Mouse (Mus musculus) heart, embryonic 13.5 days (tissue): Measurements from ENCODE around the gene Rgsl1. TPM values are rescaled to one million over a fixed set of nuclear protein-coding genes. Genes with fewer than 3 reads are reported as not detected.

Source experiments
- ATAC-seq: fragments of 200-750 bp; cut with Nextera tagmentation; 2 replicates; pipeline ENCODE4 v1.8.0; 2017; ENCODE audit warnings: moderate TSS enrichment; ENCODE audit not compliant: insufficient number of reproducible peaks, low FRiP score, low TSS enrichment; ENCODE audit errors: extremely low read depth
- H3K27ac ChIP-seq: fragments of 300-500 bp; sonication (generic); replicated peaks from 2 replicates; pipeline ENCODE4 v1.5.1; 2015; ENCODE audit warnings: moderate library complexity, mild to moderate bottlenecking, inconsistent platforms
- H3K27me3 ChIP-seq: fragments of 300-500 bp; sonication (generic); replicated peaks from 2 replicates; pipeline ENCODE4 v1.6.1; 2015; ENCODE audit warnings: mild to moderate bottlenecking, inconsistent platforms
- H3K36me3 ChIP-seq: fragments of 300-500 bp; sonication (generic); 2 replicates; pipeline ENCODE4 v1.6.1; 2015; ENCODE audit warnings: mild to moderate bottlenecking, inconsistent platforms
- H3K4me1 ChIP-seq: fragments of 300-500 bp; sonication (generic); 2 replicates; pipeline ENCODE4 v1.6.1; 2015; ENCODE audit warnings: inconsistent platforms
- H3K4me2 ChIP-seq: fragments of 300-500 bp; sonication (generic); 2 replicates; pipeline ENCODE4 v1.6.1; 2015; ENCODE audit warnings: inconsistent platforms, mild to moderate bottlenecking, moderate library complexity
- H3K4me3 ChIP-seq: fragments of 300-500 bp; sonication (generic); 2 replicates; pipeline ENCODE4 v1.5.1; 2015; ENCODE audit warnings: moderate library complexity, mild to moderate bottlenecking, inconsistent platforms
- H3K9ac ChIP-seq: fragments of 300-500 bp; sonication (generic); 2 replicates; pipeline ENCODE4 v1.6.1; 2015; ENCODE audit warnings: inconsistent platforms, mild to moderate bottlenecking, moderate library complexity
- H3K9me3 ChIP-seq: fragments of 300-500 bp; sonication (generic); 2 replicates; pipeline ENCODE4 v1.6.1; 2016; ENCODE audit warnings: inconsistent platforms
- WGBS: fragments of 180-500 bp; shearing (Covaris S2); methylation state at CpG from one replicate; pipeline ENCODE4 v1.1.7; 2015; ENCODE audit warnings: mixed read lengths; 5-methylcytosine and 5-hydroxymethylcytosine counted together
- polyA plus RNA-seq: library from polyadenylated mRNA; unstranded; fragments of >200 nt; fragmentation: Nextera tagmentation; extraction: Ambion mirVana; gene quantifications from 2 replicates; pipeline ENCODE4 v1.2.1, GENCODE M21; 2015

Rgsl1 gene
- polyA plus RNA-seq, 1 experiment from 2014 or later, result not detected

DNA sequence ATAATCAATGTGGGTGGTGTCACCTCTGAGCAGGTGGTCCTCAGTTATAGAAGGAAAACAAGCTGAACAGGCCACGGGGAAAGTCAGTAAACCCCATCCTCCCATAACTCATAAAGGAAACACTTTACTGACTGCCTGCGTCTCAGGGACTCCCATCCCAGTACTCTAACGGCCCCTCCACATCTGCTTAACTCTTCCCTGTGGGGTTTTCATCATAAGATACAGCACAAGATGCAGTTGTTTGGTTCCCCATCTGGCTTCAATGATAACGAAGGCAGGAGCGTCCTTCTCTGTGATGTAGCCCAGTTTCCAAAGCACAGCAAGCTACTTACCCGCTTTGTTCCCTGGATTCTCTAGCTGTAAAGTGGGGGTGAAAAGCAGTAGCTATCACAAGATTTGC lies 93.9 kb downstream of the Rgsl1 start:
- 61% methylated on average over 6 of the region's 6 CpGs for WGBS
- no peaks in the 10 kb centered on the region for H3K9me3 ChIP-seq
- peak overlapping the region; percentile 59 for H3K4me3 ChIP-seq
- no peaks in the 10 kb centered on the region; the same call in 1 of the 2 replicates for H3K27me3 ChIP-seq
- peak overlapping the region; percentile 74 for H3K4me2 ChIP-seq
- H3K9ac ChIP-seq, result peak overlapping the region; percentile 87
- no peak for ATAC-seq
- peak overlapping the region; percentile 80 for H3K27ac ChIP-seq
- H3K4me1 ChIP-seq, result peaks cover 49% of the 10 kb centered on the region
- H3K36me3 ChIP-seq, result peaks cover 8% of the 10 kb centered on the region; the same call in 1 of the 2 replicates

GRCm38 (mm10) chr1:153749211-153749801 lies 94.6 kb downstream of the Rgsl1 start, which contains the start of gene Rnasel:
Gene Rnasel (plus strand): TSS chr1:153749426.
- peak within 1 kb of the TSS; percentile 59 for H3K4me3 ChIP-seq
- H3K4me2 ChIP-seq, result peak within 1 kb of the TSS; percentile 74
- H3K4me1 ChIP-seq, result peaks cover 49% of the 10 kb centered on the region
- ATAC-seq, result no peak
- no peaks in the 10 kb centered on the region for H3K9me3 ChIP-seq
- peak within 1 kb of the TSS; percentile 87 for H3K9ac ChIP-seq
- H3K27me3 ChIP-seq, result peaks cover 5% of the 10 kb centered on the region; the same call in 1 of the 2 replicates
- H3K27ac ChIP-seq, result peak within 1 kb of the TSS; percentile 80
- 8% methylated on average over 18 of the region's 18 CpGs for WGBS
- H3K36me3 ChIP-seq, result peaks cover 6% of the 10 kb centered on the region; the same call in 1 of the 2 replicates

- 4% methylated on average over 1 of the region's 1 CpGs for WGBS
- Histone ChIP-seq H3K27me3 (peaks cover 11% of the 10 kb centered on the region; the same call in 1 of the 2 replicates), H3K9me3 (no peaks in the 10 kb centered on the region), H3K9ac (peak overlapping the region; percentile 87; the same call in 1 of the 2 replicates), H3K4me2 (peak overlapping the region; percentile 74), H3K27ac (peak overlapping the region; percentile 80), H3K4me1 (peaks cover 49% of the 10 kb centered on the region), H3K4me3 (peak overlapping the region; percentile 59), H3K36me3 (peaks cover 10% of the 10 kb centered on the region)
- no peak for ATAC-seq
Measured at GRCm38 (mm10) chr1:153748549-153748948, 95.4 kb downstream of the Rgsl1 start.

- H3K9ac ChIP-seq, result 0 out of 2 replicates have a peak overlapping the region, but pooled peaks have one; percentile 17
- H3K4me1 ChIP-seq, result peaks cover 51% of the 10 kb centered on the region
- H3K27me3 ChIP-seq, result peaks cover 15% of the 10 kb centered on the region; the same call in 1 of the 2 replicates
- H3K36me3 ChIP-seq, result peaks cover 10% of the 10 kb centered on the region
- peak overlapping the region; percentile 80 for H3K27ac ChIP-seq
- WGBS, result 31% methylated on average over 12 of the region's 12 CpGs
- peak overlapping the region; percentile 10 for H3K4me3 ChIP-seq
- ATAC-seq, result no peak
- H3K4me2 ChIP-seq, result peak overlapping the region; percentile 74
- H3K9me3 ChIP-seq, result no peaks in the 10 kb centered on the region
Measured at GRCm38 (mm10) chr1:153747861-153748530, 95.9 kb downstream of the Rgsl1 start.

DNA sequence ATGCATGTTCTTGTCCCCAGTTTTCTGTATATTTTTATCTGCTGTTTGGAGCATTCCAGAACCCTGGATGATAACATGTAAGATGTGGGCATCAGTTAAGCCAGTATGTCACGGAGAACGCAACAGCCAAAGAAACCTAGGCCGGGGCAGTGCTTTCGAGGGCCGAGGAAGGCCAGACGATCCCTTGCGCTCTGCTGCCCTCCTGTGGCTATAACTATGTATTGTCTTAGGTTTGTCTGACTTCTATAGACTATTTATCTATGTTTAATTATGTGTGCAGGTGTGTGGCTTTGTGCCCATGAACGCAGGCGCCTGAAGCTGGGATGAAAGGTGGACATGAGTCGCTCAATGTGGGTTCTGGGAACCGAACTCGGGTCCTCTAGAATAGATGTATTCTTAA lies 97.2 kb downstream of the Rgsl1 start:
- no peak for ATAC-seq
- no peak overlapping the region for H3K4me3 ChIP-seq
- H3K9ac ChIP-seq, result no peak overlapping the region
- H3K4me2 ChIP-seq, result no peak overlapping the region; the same call in 1 of the 2 replicates
- H3K9me3 ChIP-seq, result no peaks in the 10 kb centered on the region
- H3K36me3 ChIP-seq, result peaks cover 10% of the 10 kb centered on the region
- H3K4me1 ChIP-seq, result peaks cover 51% of the 10 kb centered on the region
- 2% methylated on average over 12 of the region's 12 CpGs for WGBS
- H3K27ac ChIP-seq, result no peak overlapping the region
- peaks cover 15% of the 10 kb centered on the region; the same call in 1 of the 2 replicates for H3K27me3 ChIP-seq

- peaks cover 21% of the 10 kb centered on the region for H3K27me3 ChIP-seq
- WGBS, result 78% methylated on average over 14 of the region's 14 CpGs
- ATAC-seq, result no peak
- H3K4me2 ChIP-seq, result no peak overlapping the region
- no peak overlapping the region for H3K27ac ChIP-seq
- H3K9ac ChIP-seq, result no peak overlapping the region
- H3K9me3 ChIP-seq, result no peaks in the 10 kb centered on the region
- peaks cover 10% of the 10 kb centered on the region for H3K36me3 ChIP-seq
- peaks cover 51% of the 10 kb centered on the region for H3K4me1 ChIP-seq
- no peak overlapping the region for H3K4me3 ChIP-seq
Measured at GRCm38 (mm10) chr1:153746119-153746670, 97.7 kb downstream of the Rgsl1 start.

DNA sequence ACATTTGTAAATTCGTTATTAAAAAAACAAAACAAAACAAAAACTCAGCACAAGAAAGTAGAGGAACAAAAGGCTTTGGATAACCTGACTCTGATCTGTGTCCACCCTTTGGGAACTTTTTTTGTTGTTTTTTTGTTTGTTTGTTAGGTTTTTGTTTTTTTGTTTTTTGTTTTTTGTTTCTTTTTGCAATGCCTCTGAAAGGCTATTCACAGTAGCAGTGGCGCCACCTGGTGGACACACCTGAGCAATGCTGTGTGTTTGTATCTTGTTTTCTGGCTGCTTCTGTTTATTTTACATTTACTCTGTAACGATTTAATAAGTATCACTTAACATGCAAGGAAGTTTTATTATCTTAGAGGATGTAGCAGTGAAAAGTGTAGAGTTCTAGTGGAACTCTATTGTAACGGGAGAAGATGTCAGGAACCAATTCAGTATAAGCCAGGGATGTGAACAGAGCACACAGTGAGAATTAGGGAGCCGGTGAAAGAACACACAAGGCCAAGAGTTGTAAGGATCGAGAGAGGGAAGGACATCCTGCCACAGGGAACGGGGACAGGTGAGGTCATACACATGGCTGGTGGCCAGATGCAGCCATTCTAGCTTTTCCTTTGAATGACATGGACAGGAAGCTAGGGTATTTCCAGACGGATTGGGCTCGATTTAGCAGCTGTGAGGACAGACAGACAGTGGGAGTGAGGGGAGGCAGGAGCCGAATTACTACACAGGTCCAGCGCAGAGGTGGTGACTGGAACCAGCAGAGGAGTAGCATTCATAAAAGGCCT lies 101.4 kb downstream of the Rgsl1 start:
- Histone ChIP-seq H3K27ac (0 out of 2 replicates have a peak overlapping the region, but pooled peaks have one; percentile 12), H3K9ac (peak overlapping the region; percentile 67; the same call in 1 of the 2 replicates), H3K4me1 (peaks cover 41% of the 10 kb centered on the region), H3K9me3 (no peaks in the 10 kb centered on the region), H3K27me3 (peaks cover 50% of the 10 kb centered on the region), H3K4me3 (peak overlapping the region; percentile 58; the same call in 1 of the 2 replicates), H3K36me3 (peaks cover 10% of the 10 kb centered on the region), H3K4me2 (peak overlapping the region; percentile 81)
- ATAC-seq, result no peak
- WGBS, result 37% methylated on average over 11 of the region's 11 CpGs

GRCm38 (mm10) chr1:153741551-153742316 lies 102.2 kb downstream of the Rgsl1 start:
- no peak for ATAC-seq
- H3K36me3 ChIP-seq, result peaks cover 10% of the 10 kb centered on the region
- peak overlapping the region; percentile 81 for H3K4me2 ChIP-seq
- H3K27me3 ChIP-seq, result peaks cover 58% of the 10 kb centered on the region
- WGBS, result 52% methylated on average over 18 of the region's 18 CpGs
- H3K4me3 ChIP-seq, result peak overlapping the region; percentile 58
- no peaks in the 10 kb centered on the region for H3K9me3 ChIP-seq
- 0 out of 2 replicates have a peak overlapping the region, but pooled peaks have one; percentile 3 for H3K27ac ChIP-seq
- H3K9ac ChIP-seq, result peak overlapping the region; percentile 67
- peaks cover 33% of the 10 kb centered on the region for H3K4me1 ChIP-seq

DNA sequence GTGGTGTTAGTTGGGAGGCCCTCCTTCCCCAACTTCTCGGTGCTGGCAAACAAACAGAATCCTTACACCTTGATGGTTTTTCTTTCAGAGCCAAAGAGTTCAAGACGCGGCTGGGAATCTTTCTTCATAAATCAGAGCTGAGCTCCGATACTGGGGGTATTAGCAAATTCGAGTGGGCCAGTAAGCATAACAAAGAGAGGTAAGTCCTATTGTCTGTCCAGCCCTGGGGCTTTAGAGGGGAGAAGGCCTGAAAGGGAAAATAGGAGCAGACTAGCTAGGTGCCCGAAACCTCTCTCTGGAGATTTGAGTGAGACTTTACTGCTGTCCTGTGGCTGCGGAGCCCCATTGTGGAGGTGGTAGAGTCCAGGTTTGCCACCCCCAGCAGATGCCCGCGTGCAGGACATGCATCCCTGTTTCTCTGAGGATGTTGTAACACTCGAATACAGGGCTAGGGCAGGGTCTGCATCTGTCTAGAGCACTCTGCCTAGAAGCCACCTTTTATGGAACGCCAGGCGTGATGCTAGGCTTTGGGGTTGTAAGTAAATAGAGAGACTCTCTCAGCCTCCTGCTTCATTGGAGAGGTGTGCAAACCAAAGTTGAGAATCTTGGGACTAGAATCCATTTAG lies 103.1 kb downstream of the Rgsl1 start:
- Histone ChIP-seq H3K36me3 (peaks cover 10% of the 10 kb centered on the region), H3K4me2 (peak overlapping the region; percentile 81), H3K9ac (peak overlapping the region; percentile 80), H3K9me3 (no peaks in the 10 kb centered on the region), H3K27ac (no peak overlapping the region), H3K4me1 (peaks cover 33% of the 10 kb centered on the region), H3K4me3 (peak overlapping the region; percentile 58), H3K27me3 (peaks cover 66% of the 10 kb centered on the region)
- ATAC-seq, result no peak
- WGBS, result 39% methylated on average over 12 of the region's 12 CpGs

- Histone ChIP-seq H3K9ac (peak within 1 kb of the TSS; percentile 80), H3K9me3 (no peaks in the 10 kb centered on the region), H3K36me3 (peaks cover 10% of the 10 kb centered on the region), H3K27me3 (peaks cover 72% of the 10 kb centered on the region), H3K4me2 (peak within 1 kb of the TSS; percentile 81), H3K4me3 (peak within 1 kb of the TSS; percentile 58), H3K4me1 (peaks cover 33% of the 10 kb centered on the region), H3K27ac (no peak within 1 kb of the TSS)
- 0 out of 2 replicates have a peak, but pooled peaks have one; percentile 52 for ATAC-seq
- WGBS, result 1% methylated on average over 28 of the region's 28 CpGs
Measured at GRCm38 (mm10) chr1:153740145-153740544, 103.8 kb downstream of the Rgsl1 start, which contains the start of gene Rgs16. Gene Rgs16 (plus strand): TSS chr1:153740349.
